Mouse (Mus musculus) urinary bladder, postnatal 36 days (tissue): Measurements from ENCODE around the gene Stap1.

ENCODE experiments used
- DNase-seq, 2 experiments: peaks; one replicate each; pipeline ENCODE4 v3.0.0; 2022; ENCODE audit warnings: low spot score in 2 of 2, mixed read lengths in 1 of 2

The Stap1 gene

GRCm38 (mm10) chr5:86128749-86129148 lies 57.2 kb downstream of the Stap1 start:
- no peak for DNase-seq

DNA sequence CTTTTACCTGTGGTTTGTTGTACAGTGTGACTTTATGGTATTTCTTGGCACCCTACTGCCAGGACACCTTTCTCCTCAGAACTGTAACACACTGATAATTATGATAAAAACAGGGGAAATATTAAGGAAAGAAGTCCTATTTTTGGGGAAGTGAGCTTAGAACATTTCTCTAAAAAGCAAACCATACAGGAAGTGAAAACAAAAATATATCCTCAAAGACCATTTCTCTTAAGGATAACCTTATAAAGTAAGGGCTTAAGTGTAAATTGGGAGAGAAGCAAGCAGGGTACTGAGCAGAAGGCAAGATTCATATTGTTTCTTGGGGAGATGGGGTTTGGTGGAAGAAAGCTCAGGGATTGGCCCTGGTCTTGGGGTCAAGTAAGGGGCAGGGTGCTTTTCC lies 58.3 kb downstream of the Stap1 start:
- DNase-seq: no peak
